Comparison of ENCODE assay signal across 8 mouse cellular contexts in the genomic region with DNA sequence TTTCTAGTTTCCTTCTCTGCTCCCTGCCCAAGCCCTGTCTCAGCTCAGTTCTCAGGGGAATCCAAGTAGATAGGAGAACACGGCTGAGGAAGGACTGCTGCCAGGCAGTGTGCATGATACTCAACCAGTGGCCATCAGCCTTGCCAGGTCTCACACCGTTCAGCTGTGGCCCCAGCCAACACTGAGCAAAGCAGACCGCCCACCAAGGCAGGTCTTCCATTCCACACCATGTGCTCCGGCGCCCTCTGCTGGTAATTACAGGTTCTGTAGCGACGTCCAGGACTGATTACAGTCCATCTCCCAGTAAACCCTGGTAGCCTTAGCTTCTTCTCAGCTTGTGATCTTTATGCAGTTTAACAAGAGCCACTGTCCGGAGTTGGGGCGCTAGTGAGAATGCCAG.
DNase-seq lines count a peak whose midpoint lies in the region; ATAC-seq and TF ChIP-seq lines count a peak whose summit lies in the region.

No protein-coding gene starts in this region.

- H3K4me3 ChIP-seq in midbrain, embryonic 11.5 days (ENCODE audit: low read depth, low read length): no peak overlapping the region
- H3K4me3 ChIP-seq in midbrain, embryonic 16.5 days (ENCODE audit: low read depth, low read length): no peak overlapping the region
- no peak overlapping the region for H3K4me3 ChIP-seq in intestine, embryonic 16.5 days (ENCODE audit: low read length)
- H3K4me3 ChIP-seq in liver, embryonic 11.5 days (ENCODE audit: low read depth, low read length): no peak overlapping the region

- no peak for ATAC-seq in midbrain, embryonic 11.5 days (ENCODE audit: low FRiP score)
- no peak for ATAC-seq in midbrain, embryonic 16.5 days
- 0 out of 2 replicates have a peak, but pooled peaks have one; percentile 9 for ATAC-seq in intestine, embryonic 16.5 days
- ATAC-seq in liver, embryonic 11.5 days (replicated peaks; ENCODE audit: low FRiP score): 0 out of 2 replicates have a peak, but pooled peaks have one; percentile 34

- peaks cover 5% of the 10 kb centered on the region; the same call in 1 of the 2 replicates for H3K4me1 ChIP-seq in midbrain, embryonic 11.5 days (ENCODE audit: control insufficient read depth, insufficient read depth, low read length)
- peaks cover 6% of the 10 kb centered on the region for H3K4me1 ChIP-seq in midbrain, embryonic 16.5 days (ENCODE audit: control insufficient read depth, insufficient read depth, low read length)
- no peaks in the 10 kb centered on the region for H3K4me1 ChIP-seq in intestine, embryonic 16.5 days (ENCODE audit: control insufficient read depth, insufficient read depth, low read length)
- H3K4me1 ChIP-seq in liver, embryonic 11.5 days (replicated peaks; ENCODE audit: control insufficient read depth, insufficient read depth, low read length): no peaks in the 10 kb centered on the region

- no peak overlapping the region for H3K4me2 ChIP-seq in midbrain, embryonic 11.5 days
- no peak overlapping the region for H3K4me2 ChIP-seq in midbrain, embryonic 16.5 days (ENCODE audit: low read length)
- no peak overlapping the region for H3K4me2 ChIP-seq in intestine, embryonic 16.5 days (ENCODE audit: low read depth, low read length)
- no peak overlapping the region for H3K4me2 ChIP-seq in liver, embryonic 11.5 days

- DNase-seq in midbrain, embryonic 11.5 days (ENCODE audit: low spot score, missing footprints): peak; percentile 94
- DNase-seq in brain, embryonic 14.5 days (ENCODE audit: low read depth): peak; percentile 62
- DNase-seq in forelimb bud, embryonic 11.5 days (ENCODE audit: low read depth, low spot score): peak; percentile 56
- peak; percentile 59 for DNase-seq in liver, embryonic 11.5 days (ENCODE audit: low spot score)
- DNase-seq in retina, postnatal 1 day: peak; percentile 82
- DNase-seq in urinary bladder, postnatal 25 days (ENCODE audit: low spot score): peak; percentile 63

- H3K9ac ChIP-seq in midbrain, embryonic 11.5 days (ENCODE audit: low read length): no peak overlapping the region
- no peak overlapping the region for H3K9ac ChIP-seq in midbrain, embryonic 16.5 days (ENCODE audit: low read depth, low read length)
- H3K9ac ChIP-seq in intestine, embryonic 16.5 days (ENCODE audit: low read depth, low read length): no peak overlapping the region
- no peak overlapping the region for H3K9ac ChIP-seq in liver, embryonic 11.5 days (ENCODE audit: low read depth, low read length)

- no peaks in the 10 kb centered on the region for H3K36me3 ChIP-seq in midbrain, embryonic 11.5 days (ENCODE audit: control insufficient read depth, insufficient read depth, low read length)
- H3K36me3 ChIP-seq in midbrain, embryonic 16.5 days (ENCODE audit: control insufficient read depth, insufficient read depth, low read length): no peaks in the 10 kb centered on the region
- H3K36me3 ChIP-seq in intestine, embryonic 16.5 days (ENCODE audit: control insufficient read depth, insufficient read depth, low read length): no peaks in the 10 kb centered on the region
- no peaks in the 10 kb centered on the region for H3K36me3 ChIP-seq in liver, embryonic 11.5 days (ENCODE audit: control insufficient read depth, insufficient read depth, low read length)

- no peak overlapping the region for H3K27ac ChIP-seq in midbrain, embryonic 11.5 days (ENCODE audit: low read depth, low read length)
- H3K27ac ChIP-seq in midbrain, embryonic 16.5 days (ENCODE audit: low read length): no peak overlapping the region
- H3K27ac ChIP-seq in intestine, embryonic 16.5 days (ENCODE audit: low read length): no peak overlapping the region
- no peak overlapping the region for H3K27ac ChIP-seq in liver, embryonic 11.5 days (ENCODE audit: low read depth, low read length)

- peak; percentile 65; the same call in 1 of the 2 replicates for TF ChIP-seq CTCF in brain, embryonic 14.5 days (IDR thresholded peaks at IDR 0.05; ENCODE audit: borderline replicate concordance, extremely low read depth, insufficient read depth, insufficient read length)

- WGBS in midbrain, embryonic 11.5 days: 16% methylated on average over 9 of the region's 9 CpGs
- 17% methylated on average over 9 of the region's 9 CpGs for WGBS in midbrain, embryonic 16.5 days
- 20% methylated on average over 9 of the region's 9 CpGs for WGBS in intestine, embryonic 16.5 days
- WGBS in liver, embryonic 11.5 days: 21% methylated on average over 9 of the region's 9 CpGs

- TF ChIP-seq POLR2A in brain, embryonic 14.5 days (IDR thresholded peaks at IDR 0.05; ENCODE audit: borderline replicate concordance, extremely low read depth, insufficient read depth, insufficient read length, poor library complexity, severe bottlenecking): no peak

- H3K27me3 ChIP-seq in midbrain, embryonic 11.5 days (ENCODE audit: control insufficient read depth, insufficient read depth, low read length): no peaks in the 10 kb centered on the region
- H3K27me3 ChIP-seq in midbrain, embryonic 16.5 days (ENCODE audit: control insufficient read depth, insufficient read depth, low read depth, low read length): no peaks in the 10 kb centered on the region
- no peaks in the 10 kb centered on the region for H3K27me3 ChIP-seq in intestine, embryonic 16.5 days (replicated peaks; ENCODE audit: control insufficient read depth, insufficient read depth, low read length)
- no peaks in the 10 kb centered on the region for H3K27me3 ChIP-seq in liver, embryonic 11.5 days (replicated peaks; ENCODE audit: control insufficient read depth, insufficient read depth, low read length)

- no peaks in the 10 kb centered on the region for H3K9me3 ChIP-seq in midbrain, embryonic 11.5 days (ENCODE audit: control insufficient read depth, low read length)
- H3K9me3 ChIP-seq in midbrain, embryonic 16.5 days (replicated peaks; ENCODE audit: control insufficient read depth, low read length, poor library complexity, severe bottlenecking): no peaks in the 10 kb centered on the region
- H3K9me3 ChIP-seq in intestine, embryonic 16.5 days (ENCODE audit: control insufficient read depth, low read length): no peaks in the 10 kb centered on the region
- no peaks in the 10 kb centered on the region for H3K9me3 ChIP-seq in liver, embryonic 11.5 days (ENCODE audit: control insufficient read depth, low read length)

Comparison
In these comparisons a context has a peak if more than half of its experiments do, and no peak if none do; other contexts are left out.
1. ATAC-seq: peak in intestine, embryonic 16.5 days (single experiment) and liver, embryonic 11.5 days (single experiment); none in midbrain, embryonic 11.5 days (single experiment) and midbrain, embryonic 16.5 days (single experiment).
2. Peak in every context shown above with its lines, with median percentiles within 50 percentile points of each other: DNase-seq.